Mouse (Mus musculus) regulatory T cell (primary cell): ENCODE results near the gene Arpin.

Source experiments
- in situ Hi-C: fragments of 300-600 bp; cut with MboI, MseI; formaldehyde crosslinking; loops from one replicate; pipeline ENCODE4 v1.15.1; 2025; ENCODE audit warnings: high pct_unique_total_duplicates

Arpin gene

DNA sequence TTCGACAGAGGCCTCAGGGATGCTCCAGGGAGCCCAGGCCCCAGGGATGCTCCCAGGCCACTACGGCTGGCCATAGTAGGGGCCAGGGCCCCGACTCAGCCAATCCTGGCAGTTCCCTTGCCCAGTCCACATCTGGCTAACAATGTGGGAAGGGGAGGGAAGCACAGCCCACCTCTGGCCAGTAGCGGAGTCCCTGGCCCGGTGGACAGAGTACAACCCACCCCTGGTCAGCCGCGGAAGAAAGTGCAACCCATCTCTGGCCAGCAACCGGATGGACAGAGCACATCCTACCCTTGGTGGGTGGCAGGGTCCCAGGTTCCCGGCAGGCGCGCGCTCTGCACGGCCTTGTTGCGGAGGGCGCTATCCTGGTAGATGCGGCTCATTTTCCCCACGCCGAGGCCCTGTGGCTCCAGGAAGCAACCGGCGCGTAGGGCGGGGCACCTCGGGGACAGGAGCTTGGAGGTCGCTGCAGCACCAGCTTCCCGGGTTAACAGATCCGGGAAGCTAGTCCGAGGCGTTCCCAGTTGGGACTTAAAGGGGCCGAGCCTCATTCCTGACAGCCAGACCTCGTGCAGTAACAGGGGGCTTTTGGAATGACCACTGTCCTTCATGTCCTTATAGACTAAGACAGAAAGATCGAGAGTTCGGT lies at the start of gene Arpin:
Gene Arpin, minus strand, starts transcription at position 498 of the 649 bp plus-strand sequence.
- in situ Hi-C loops, result no loop called here

DNA sequence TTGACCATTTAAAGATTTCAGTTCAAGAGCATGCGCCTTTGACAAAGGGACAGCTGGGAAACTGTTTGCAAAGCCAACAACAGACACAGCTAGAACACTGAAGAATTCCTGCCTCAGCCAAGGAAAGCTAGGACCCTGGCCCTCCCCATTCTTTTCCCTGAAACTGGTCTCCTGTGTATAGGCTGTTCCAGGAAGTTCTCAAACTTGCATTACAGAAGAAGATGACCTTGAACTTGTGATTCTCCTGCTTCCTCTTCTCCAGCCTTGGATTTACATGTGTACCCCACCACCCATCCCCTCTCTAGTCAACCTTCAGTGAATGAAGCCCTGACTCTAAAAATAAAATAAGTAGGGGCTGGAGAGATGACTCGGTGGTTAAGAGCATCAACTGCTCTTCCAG lies 40.2 kb upstream of the Arpin start:
- in situ Hi-C loops, result no loop called here

DNA sequence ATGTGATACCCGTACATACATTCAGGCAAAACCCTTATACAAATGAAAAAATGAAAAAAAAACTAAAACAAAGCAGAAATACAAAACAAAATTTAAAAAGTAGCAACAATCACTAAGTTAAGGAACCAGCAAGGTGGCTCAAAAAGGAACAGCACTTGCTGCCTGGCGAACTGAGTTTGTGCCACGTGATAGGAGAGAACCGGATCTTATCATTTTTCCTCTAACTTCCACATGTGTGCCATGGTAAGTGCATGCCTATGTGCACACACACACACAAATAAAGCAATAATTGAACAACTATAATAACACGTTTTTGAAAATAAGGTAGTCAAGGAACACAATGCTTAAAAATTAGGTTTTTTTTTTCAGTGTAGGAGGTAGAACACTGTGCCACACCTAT lies 37.0 kb upstream of the Arpin start:
- in situ Hi-C loops, result no loop called here

DNA sequence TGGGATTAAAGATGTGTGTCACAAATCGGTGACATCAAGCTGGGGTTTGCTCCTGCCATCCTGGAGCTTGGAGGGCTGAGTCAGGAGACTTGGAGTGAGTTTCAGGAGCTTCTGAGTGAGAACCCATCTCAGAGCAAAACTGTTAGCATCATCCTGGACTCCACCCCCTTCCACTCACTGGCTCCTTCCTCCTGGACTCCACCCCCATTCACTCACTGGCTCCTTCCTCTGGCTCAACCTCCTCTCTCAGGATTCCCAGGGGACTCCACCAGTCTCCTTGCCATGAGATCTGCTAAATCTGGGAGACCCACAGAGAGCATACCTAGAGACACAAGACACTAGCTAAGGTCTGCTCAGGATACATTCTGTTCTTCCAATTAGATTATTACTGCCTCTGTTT lies 35.2 kb upstream of the Arpin start:
- in situ Hi-C loops, result no loop called here

DNA sequence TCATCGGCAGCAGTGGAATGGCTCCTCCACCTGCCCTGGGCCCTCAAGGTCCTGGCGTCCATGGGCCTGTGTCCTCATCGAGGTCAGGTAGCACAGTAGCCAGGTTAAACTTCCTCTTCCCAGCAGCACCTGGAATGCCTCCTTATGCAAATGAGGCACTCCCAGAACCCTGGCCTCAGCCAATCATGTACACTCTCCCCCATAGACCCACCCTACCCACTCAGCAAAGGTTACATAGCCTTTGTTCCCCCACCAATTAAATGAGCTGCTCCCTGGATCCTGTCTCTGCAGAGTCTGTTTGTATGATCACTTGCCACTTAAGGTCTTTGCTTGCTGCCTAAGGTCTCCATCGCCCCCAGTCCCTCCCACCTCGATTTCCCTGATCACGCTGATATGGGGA lies 33.2 kb upstream of the Arpin start:
- in situ Hi-C loops, result no loop called here

DNA sequence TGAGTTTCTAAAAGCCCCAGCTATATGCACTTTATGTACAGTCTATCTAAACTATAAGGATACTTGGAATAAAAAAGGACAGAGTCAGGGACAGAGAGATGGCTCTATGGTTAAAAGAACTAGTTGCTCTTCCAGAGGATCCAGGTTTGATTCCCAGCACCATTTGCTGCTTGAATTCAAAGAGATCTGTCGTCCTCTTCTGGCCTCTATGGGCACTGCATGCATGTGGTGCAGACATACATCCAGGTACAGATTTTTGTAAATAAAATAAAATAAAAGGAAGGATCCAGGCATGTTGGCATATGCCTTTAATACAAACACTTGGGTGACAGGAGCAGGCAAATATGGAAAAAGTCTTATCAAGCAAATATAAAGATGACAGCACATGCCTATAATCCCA lies 26.4 kb upstream of the Arpin start:
- in situ Hi-C loops, result no loop called here

DNA sequence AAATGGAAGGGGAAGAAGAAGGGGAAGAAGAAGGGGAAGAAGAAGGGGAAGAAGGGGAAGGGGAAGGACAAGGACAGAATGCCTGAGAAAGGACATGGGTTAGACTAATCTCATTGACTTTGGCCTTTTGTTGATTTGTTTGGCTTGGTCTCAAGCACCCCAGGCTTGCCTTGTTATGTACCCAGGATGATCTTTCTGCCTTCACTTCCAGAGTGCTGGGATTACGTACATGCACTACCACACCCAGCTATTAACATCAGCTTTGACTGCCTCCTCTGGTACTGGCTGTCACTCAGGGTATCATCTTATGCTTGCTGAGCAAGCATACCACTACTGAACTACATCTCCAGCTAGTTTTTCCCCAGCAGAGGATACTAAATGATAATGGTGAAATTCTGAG lies 21.0 kb upstream of the Arpin start:
- in situ Hi-C loops, result no loop called here

DNA sequence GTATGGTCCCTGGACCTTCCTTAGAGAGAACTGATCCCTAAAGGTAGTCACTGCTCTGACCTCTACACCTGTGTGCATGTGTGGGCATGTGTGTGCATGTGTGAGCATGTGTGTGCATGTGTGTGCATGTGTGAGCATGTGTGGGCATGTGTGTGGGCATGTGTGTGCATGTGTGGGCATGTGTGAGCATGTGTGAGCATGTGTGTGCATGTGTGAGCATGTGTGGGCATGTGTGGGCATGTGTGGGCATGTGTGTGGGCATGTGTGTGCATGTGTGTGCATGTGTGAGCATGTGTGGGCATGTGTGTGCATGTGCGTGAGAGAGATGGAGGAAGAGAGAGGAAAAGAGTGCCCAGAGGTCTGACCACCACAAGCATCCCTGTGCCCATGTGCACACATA lies 19.7 kb upstream of the Arpin start:
- in situ Hi-C loops, result no loop called here

DNA sequence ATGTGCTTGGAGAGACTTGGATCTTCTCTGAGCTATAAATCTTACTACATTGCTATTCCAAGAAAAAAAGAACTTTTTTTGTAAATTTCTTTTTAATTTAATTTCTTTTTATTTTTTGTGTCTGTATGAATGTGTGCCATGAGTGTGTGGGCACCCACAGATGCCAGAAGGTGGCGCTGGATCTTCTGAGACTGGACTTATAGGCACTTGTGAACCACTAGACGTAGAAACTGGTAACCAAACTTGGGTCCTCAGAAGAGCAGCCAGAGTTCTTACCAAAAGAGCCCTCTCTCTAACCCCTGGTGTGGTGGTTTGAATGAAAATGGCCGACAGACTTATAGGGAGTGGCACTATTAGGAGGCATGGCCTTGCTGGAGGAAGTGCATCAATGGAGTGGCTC lies 15.9 kb upstream of the Arpin start:
- in situ Hi-C loops, result no loop called here

DNA sequence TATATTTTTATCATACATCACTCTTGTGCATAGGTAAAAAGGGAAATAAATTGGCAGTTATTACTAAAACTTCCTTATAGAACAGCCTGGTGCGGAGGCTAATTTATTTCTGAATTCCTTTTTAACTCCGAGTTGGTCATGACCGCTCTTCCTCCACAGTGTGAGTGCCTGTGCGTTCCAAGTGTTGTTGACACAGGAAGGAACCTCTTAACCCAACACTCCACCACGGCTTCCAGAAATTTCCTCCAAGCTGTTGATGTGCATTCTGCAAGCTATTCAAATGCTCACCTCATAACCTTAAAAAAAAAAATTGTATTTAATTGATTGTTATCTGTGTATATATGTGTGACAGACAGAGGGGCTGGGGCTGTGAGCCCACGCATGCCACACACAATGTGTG lies 15.1 kb upstream of the Arpin start:
- in situ Hi-C loops, result no loop called here

DNA sequence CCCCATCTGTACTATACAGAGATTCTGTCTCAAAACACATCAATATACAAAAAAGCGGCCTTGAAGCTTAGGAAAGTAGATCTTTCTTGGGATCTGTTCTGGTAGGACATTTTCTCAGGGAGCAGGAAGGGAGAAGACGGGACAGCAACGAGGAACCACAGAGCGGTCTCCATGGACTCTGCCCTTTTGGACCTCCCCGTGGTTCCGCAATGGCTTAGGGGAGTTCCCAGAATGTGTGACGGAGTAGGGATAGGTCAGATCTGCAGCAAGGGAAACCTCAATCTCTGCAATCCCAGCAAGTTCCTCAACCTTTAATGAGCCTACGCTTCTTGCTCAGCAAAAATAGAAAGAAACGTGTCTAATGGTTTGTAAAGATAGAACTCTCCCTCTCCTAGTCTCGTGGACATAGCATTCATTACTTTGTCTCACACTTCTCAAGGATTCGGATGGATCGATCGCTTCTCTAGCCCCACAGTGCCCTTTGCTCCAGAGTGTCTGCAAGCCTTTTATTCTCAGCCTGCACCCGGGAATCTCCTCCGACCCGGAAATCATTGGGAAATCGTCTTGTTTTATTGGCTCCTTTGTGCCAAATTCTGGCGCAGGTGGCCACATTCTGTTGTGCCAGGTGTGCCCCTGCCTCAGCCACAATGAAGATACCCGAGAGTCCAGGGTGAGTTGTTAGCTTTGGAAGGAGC lies 499 bp upstream of the Arpin start:
- in situ Hi-C loops, result no loop called here

DNA sequence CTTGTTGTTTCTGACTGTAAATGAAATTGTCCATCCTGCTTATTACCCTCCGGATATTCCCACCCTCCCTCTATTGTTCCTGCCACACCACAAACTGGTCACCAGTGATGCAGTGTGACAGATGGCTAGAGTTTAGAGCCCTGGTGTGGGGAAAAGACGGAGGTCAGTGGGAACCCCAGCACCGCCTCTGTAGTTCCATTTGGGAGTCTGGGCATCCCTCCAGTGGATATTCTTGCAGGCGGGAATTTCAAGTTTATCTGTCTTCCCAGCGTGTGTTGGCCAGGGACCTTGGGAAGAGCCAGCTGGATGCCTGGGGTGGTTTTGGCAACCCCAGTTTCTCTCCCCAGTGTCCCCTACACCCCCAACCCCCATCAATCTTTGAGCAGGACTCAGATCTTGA lies 698 bp downstream of the Arpin start:
- in situ Hi-C loops, result no loop called here

DNA sequence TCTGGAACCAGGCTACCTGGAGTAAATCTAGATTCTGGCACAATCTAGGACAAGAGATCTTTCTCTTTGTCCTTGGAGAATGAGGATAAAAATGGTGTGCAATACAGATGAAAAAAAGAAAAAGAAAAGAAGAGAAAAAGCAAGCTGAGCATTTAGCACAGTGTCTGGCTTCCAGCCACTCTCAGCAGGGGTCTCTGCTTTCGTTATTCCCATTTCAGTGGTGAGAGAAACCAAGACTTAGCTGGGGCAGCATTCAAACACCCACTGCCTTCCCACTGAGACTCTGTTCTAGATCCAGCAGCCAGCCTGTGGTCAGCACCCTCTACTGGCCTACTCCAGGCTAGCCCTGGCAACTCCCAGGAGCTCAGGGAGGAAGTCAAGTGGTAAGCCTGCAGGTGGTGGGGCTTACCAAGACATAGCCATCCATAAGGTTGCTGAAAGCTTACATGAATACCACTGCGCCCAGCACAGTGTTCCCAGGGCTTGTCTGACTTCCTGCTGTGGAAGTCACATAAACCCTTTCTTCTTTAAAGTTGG lies 6.6 kb downstream of the Arpin start:
- in situ Hi-C loops, result no loop called here

DNA sequence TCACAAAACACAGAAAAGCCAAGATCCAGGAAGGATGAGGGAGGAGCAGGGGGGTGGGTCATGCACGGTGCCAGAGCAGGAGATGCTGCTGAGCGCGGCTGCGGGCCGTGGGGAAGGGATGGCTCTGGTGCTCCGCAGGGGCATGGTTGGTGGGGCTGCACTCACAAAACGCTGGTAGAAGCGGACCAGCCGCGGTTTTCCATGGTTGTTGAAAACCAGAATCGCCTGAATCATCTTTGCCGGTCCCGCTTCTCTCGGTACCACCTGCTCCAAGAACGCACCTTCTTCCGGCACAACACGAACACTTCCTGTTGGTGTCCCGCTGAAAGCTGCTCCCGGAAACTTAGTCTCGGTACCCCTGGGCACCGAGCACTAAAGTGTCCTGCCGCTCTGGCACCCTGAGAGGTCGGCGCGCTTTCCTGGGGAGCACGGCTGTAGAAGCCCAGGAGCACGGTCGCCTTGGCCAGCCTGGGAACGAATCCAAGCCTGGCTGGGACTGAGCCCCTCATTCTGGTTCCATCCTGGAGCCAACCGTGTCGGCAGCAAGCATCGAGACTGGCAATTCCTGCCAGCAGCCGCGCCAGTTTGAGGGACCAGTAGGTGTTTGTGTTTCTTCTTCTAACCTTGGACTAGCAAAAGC lies 14.7 kb downstream of the Arpin start, which contains the start of gene Ap3s2:
Gene Ap3s2, minus strand, starts transcription at position 306 of the 640 bp plus-strand sequence.
- in situ Hi-C loops, result no loop called here

DNA sequence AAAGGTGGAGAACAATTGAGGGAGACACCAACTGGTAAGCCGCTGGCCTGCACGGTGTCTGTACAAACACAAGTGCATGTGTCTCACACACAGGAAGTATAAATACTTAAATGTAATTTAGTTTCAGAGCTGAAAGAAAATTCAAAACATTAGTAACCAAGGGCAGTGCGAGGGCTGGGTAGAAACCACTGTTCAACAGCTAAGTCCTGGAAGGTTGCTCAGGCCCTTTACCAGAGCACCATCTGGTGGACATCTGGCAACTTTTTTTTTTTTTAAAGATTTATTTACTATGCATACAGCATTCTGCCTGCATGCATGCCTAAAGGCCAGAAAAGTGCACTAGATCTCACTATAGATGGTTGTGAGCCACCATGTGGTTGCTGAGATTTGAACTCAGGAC lies 20.6 kb downstream of the Arpin start:
- in situ Hi-C loops, result loop anchor here (5.0 kb wide), 1 partner anchor 117 kb away; no protein-coding TSS in a partner anchor

DNA sequence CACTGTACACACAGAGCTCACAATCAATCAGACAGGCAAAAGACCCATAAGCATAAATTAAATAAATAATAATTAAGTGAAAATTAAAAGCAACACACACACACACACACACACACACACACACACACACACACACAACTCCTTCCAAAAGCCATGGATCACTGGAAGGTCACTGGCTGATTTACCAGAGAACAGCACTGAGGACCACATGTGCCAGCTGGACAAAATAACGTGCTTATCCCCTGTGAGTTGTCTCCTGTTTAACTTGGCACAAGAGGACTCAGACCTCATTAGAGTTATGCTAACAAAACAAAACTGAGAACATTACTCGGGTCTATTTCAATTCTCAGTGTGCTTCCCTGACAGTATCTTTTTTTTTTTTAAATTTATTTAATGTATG lies 27.8 kb downstream of the Arpin start:
- in situ Hi-C loops, result no loop called here

DNA sequence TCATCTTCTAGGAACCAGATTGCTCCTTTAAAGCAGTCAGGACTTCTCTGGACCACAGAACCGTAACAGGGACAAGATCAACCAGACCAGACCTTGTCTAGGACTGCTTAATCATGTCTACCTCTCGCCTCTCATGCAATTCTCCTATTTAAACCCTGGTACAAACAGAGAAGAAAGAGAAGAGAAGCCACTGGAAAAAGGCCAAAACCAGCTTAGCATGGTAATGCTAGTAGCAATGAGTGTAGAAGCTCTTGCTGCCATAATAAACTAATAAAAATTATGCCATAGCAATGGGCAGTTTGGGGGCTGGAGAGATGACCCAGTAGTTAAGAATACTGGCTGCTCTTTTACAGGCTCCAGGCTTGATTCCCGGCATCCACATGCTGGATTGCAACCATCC lies 28.2 kb downstream of the Arpin start:
- in situ Hi-C loops, result no loop called here

DNA sequence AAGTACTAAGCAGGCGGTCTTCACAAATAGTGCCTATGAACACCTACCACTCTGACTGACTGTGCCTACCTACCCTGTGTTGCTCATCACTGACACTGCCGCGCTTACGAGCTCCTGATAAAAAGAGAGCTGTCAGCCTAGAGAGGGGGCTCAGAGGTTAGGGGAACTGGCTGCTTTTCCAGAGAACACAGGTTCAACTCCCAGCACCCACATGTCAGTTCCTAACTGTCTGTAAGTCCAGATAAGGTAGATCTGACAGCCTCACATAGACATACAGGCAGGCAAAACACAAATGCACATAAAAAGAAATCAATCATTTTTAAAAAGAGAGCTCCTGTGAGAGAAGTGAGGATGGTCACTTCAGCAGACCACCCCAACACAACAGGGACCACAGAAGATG lies 30.0 kb downstream of the Arpin start:
- in situ Hi-C loops, result no loop called here

DNA sequence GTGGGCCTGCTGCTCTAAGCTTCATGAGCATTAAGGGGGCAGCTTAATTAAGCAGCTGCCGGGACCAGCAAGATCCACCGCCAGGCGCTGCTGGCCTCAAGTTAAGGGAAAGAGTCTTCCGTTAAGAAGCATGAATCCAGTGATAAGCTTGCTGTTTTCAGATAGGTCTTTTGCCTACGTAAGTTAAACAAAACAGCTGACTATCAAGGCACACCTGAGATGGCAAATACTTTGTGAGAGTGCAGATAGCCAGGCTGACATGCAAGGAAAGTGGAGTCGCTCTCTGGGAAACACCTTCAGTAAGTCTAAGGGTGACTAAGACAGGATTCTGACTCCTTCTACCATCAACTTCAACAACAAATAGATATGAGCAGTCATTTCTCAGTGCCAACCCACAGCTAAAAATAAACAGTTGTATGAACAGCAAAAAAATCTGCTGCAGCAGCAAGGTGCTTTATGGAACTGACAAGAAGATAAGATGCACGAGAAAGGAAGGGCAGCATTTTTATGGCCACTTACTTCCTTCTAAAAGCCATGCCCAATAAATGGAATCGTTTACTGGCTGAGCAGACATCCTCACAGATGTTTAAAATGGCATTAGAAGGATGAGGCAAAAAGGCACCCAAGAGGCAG lies 31.9 kb downstream of the Arpin start:
- in situ Hi-C loops, result no loop called here

DNA sequence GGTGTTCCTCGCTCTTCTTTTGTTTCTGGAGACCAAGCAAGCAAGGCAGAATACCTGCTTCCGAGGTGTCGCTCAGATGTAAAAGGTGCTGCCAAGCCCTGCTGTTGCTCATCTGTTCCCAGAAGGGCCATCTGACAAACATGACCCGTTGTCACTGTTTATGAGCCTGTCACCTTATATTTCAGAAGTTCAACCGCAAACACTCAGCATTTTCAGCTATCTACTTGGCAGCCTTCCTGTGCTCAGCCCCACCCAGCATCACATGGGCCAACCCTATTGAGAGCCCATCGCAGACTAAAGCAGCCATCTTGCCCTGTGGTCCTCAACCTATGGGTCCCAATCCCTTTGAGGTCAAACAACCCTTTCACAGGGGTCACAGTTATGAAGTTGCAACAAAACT lies 34.4 kb downstream of the Arpin start:
- in situ Hi-C loops, result no loop called here

DNA sequence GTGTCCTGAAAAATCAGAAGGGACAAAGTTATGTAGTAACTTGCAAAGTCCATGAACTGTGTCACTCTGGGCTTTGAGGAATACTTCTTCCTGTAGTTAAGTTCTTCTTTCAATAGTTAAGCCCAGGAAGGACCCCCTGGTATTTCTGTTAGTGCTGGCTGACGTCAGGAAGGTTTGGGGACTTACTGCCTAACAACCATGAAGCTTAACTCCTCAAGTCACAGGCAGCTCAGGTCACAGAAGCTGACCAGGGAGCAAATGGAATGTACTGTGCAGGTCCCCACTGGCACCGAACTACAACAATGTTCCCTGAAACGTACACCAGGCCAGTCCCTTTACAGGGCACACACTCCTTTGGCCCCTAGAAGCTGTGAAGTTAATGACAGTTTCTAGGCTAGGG lies 39.9 kb downstream of the Arpin start:
- in situ Hi-C loops, result no loop called here

DNA sequence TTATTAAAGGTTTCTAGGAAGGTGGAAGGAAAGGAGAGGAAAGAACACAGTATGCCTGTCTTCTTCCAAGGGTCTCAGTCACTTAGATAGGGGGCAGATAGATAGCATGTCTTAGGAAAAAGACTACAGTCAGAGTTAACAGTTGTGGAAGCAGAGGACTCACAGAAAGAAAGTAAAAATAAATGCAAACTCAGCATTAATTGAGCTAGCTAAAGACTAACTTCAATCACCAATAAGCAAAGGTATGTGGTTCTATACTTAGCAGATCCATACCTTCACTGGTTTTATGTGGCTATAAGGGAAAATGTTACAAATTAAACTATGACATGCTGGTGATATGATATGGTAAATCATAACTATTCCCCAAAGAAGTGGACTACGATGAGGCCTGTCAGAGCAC lies 40.4 kb downstream of the Arpin start:
- in situ Hi-C loops, result no loop called here
